Mouse (Mus musculus): ENCODE measurements around the gene Pak1. TPM values are rescaled to one million over a fixed set of nuclear protein-coding genes. Genes with fewer than 3 reads are reported as not detected.

The Pak1 gene
- total and polyA plus RNA-seq, 2 experiments from 2014 or later = 0.79 to 1.2 TPM

DNA sequence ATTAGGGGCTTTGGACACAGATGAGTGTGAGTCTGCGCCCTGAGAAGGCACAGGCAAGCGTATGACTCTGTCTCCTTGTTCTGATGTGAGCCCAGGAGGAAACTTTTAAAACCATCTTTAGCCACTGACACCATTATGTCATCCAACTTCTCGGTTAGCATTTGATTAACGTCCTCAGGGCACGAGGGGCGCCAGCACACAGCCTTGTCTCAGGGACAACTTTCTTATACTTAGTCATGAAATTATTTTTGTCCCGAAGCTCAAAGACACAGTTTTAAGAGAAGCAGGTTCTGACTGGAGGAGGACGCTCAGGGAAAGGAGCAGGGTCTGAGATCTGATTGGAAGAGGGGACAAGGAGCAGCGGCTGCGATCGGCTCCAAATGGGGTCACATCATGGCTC is 23.8 kb upstream of the Pak1 start:
- TF ChIP-seq CTCF (IDR thresholded peaks at IDR 0.05; ENCODE audit: low read depth) (no peak), EP300 (IDR thresholded peaks at IDR 0.05; ENCODE audit: low read depth) (no peak)
- no peak overlapping the region for H3K27ac ChIP-seq (ENCODE audit: low read depth)
- no peaks in the 10 kb centered on the region for H3K4me1 ChIP-seq (ENCODE audit: control insufficient read depth, insufficient read depth)
- H3K9ac ChIP-seq (replicated peaks; ENCODE audit: low read depth, low read length) = no peak overlapping the region
- no peak for ATAC-seq (ENCODE audit: insufficient read depth, low read depth)
- H3K4me2 ChIP-seq (ENCODE audit: low read depth, low read length) = no peak overlapping the region
- DNase-seq (ENCODE audit: low spot score) = no peak
- no peaks in the 10 kb centered on the region for H3K9me3 ChIP-seq (replicated peaks; ENCODE audit: control insufficient read depth, low read length)
- H3K4me3 ChIP-seq (ENCODE audit: low read depth, low read length) = no peak overlapping the region
- no peaks in the 10 kb centered on the region for H3K27me3 ChIP-seq (ENCODE audit: control insufficient read depth, insufficient read depth, low read length)
- no peaks in the 10 kb centered on the region for H3K36me3 ChIP-seq (replicated peaks; ENCODE audit: control insufficient read depth, insufficient read depth, low read length)
- WGBS = 78% methylated on average over 11 of the region's 11 CpGs

GRCm38 (mm10) chr7:97765181-97765962 is 23.0 kb upstream of the Pak1 start:
- H3K9ac ChIP-seq (replicated peaks; ENCODE audit: low read depth, low read length) = no peak overlapping the region
- H3K27ac ChIP-seq (ENCODE audit: low read depth) = no peak overlapping the region
- DNase-seq (ENCODE audit: low spot score) = no peak
- H3K4me1 ChIP-seq (ENCODE audit: control insufficient read depth, insufficient read depth) = no peaks in the 10 kb centered on the region
- H3K27me3 ChIP-seq (ENCODE audit: control insufficient read depth, insufficient read depth, low read length) = no peaks in the 10 kb centered on the region
- H3K4me3 ChIP-seq (ENCODE audit: low read depth, low read length) = no peak overlapping the region
- ATAC-seq (ENCODE audit: insufficient read depth, low read depth) = no peak
- H3K9me3 ChIP-seq (replicated peaks; ENCODE audit: control insufficient read depth, low read length) = no peaks in the 10 kb centered on the region
- no peak for TF ChIP-seq CTCF (IDR thresholded peaks at IDR 0.05; ENCODE audit: low read depth)
- no peak for TF ChIP-seq EP300 (IDR thresholded peaks at IDR 0.05; ENCODE audit: low read depth)
- H3K36me3 ChIP-seq (replicated peaks; ENCODE audit: control insufficient read depth, insufficient read depth, low read length) = no peaks in the 10 kb centered on the region
- no peak overlapping the region for H3K4me2 ChIP-seq (ENCODE audit: low read depth, low read length)
- 78% methylated on average over 21 of the region's 21 CpGs for WGBS

GRCm38 (mm10) chr7:97765963-97766347 is 22.4 kb upstream of the Pak1 start:
- DNase-seq (ENCODE audit: low spot score) (no peak), ATAC-seq (ENCODE audit: insufficient read depth, low read depth) (no peak)
- Histone ChIP-seq H3K9me3 (replicated peaks; ENCODE audit: control insufficient read depth, low read length) (no peaks in the 10 kb centered on the region), H3K36me3 (replicated peaks; ENCODE audit: control insufficient read depth, insufficient read depth, low read length) (no peaks in the 10 kb centered on the region), H3K27ac (ENCODE audit: low read depth) (no peak overlapping the region), H3K4me2 (ENCODE audit: low read depth, low read length) (no peak overlapping the region), H3K4me1 (ENCODE audit: control insufficient read depth, insufficient read depth) (no peaks in the 10 kb centered on the region), H3K4me3 (ENCODE audit: low read depth, low read length) (no peak overlapping the region), H3K27me3 (ENCODE audit: control insufficient read depth, insufficient read depth, low read length) (no peaks in the 10 kb centered on the region), H3K9ac (replicated peaks; ENCODE audit: low read depth, low read length) (no peak overlapping the region)
- WGBS = 79% methylated on average over 5 of the region's 5 CpGs
- TF ChIP-seq CTCF (IDR thresholded peaks at IDR 0.05; ENCODE audit: low read depth) = no peak
- TF ChIP-seq EP300 (IDR thresholded peaks at IDR 0.05; ENCODE audit: low read depth) = no peak

DNA sequence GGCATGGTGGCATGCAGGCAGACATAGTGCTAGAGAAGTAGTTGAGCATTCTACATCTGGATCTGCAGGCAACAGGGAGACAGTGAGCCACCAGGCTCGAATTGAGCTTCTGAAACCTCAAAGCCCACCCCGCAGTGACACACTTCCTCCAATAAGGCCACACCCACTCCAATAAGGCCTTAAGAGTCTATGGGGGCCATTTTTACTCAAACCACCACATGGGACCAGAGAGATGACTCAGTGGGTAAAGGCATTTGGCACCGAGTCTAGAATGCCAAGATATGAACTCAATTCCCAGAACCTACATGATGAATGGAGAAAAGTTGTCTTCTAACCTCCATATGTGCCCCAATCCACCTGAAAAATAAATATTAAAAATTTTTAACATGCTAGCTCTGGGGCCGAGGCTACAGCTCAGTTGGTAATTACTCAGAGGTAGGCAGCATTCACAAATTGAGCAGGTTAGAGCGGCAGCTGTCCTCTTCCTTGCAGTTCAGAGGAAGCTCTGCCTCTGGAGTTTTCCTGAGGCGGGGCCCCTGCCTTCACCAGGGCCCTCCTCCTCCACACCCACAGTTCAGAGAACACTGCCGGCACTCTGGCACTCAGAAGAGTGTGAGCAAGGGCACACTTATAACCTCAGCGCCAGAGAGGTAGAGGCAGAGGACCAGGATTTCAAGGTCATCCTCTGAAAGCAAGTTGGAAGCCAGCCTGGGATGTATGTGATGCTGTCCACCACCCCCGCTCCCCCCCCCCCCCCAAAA is 21.8 kb upstream of the Pak1 start:
- H3K4me3 ChIP-seq (ENCODE audit: low read depth, low read length) = no peak overlapping the region
- no peaks in the 10 kb centered on the region for H3K4me1 ChIP-seq (ENCODE audit: control insufficient read depth, insufficient read depth)
- no peaks in the 10 kb centered on the region for H3K9me3 ChIP-seq (replicated peaks; ENCODE audit: control insufficient read depth, low read length)
- no peaks in the 10 kb centered on the region for H3K27me3 ChIP-seq (ENCODE audit: control insufficient read depth, insufficient read depth, low read length)
- no peak for DNase-seq (ENCODE audit: low spot score)
- no peaks in the 10 kb centered on the region for H3K36me3 ChIP-seq (replicated peaks; ENCODE audit: control insufficient read depth, insufficient read depth, low read length)
- ATAC-seq (ENCODE audit: insufficient read depth, low read depth) = no peak
- no peak overlapping the region for H3K9ac ChIP-seq (replicated peaks; ENCODE audit: low read depth, low read length)
- no peak for TF ChIP-seq CTCF (IDR thresholded peaks at IDR 0.05; ENCODE audit: low read depth)
- TF ChIP-seq EP300 (IDR thresholded peaks at IDR 0.05; ENCODE audit: low read depth) = no peak
- no peak overlapping the region for H3K27ac ChIP-seq (ENCODE audit: low read depth)
- no peak overlapping the region for H3K4me2 ChIP-seq (ENCODE audit: low read depth, low read length)
- whole genome bisulfite sequencing = 61% methylated on average over 9 of the region's 9 CpGs

- Histone ChIP-seq H3K27ac (ENCODE audit: low read depth) (no peak overlapping the region), H3K9me3 (replicated peaks; ENCODE audit: control insufficient read depth, low read length) (no peaks in the 10 kb centered on the region), H3K36me3 (replicated peaks; ENCODE audit: control insufficient read depth, insufficient read depth, low read length) (no peaks in the 10 kb centered on the region), H3K4me1 (ENCODE audit: control insufficient read depth, insufficient read depth) (no peaks in the 10 kb centered on the region), H3K4me3 (ENCODE audit: low read depth, low read length) (no peak overlapping the region), H3K9ac (replicated peaks; ENCODE audit: low read depth, low read length) (no peak overlapping the region), H3K27me3 (ENCODE audit: control insufficient read depth, insufficient read depth, low read length) (no peaks in the 10 kb centered on the region), H3K4me2 (ENCODE audit: low read depth, low read length) (no peak overlapping the region)
- TF ChIP-seq CTCF (IDR thresholded peaks at IDR 0.05; ENCODE audit: low read depth) = no peak
- no peak for ATAC-seq (ENCODE audit: insufficient read depth, low read depth)
- WGBS = 64% methylated on average over 8 of the region's 8 CpGs
- no peak for DNase-seq (ENCODE audit: low spot score)
Observed at GRCm38 (mm10) chr7:97767841-97768240, 20.5 kb upstream of the Pak1 start.
